Mouse (Mus musculus) lung, embryonic 14.5 days (tissue): ENCODE data around the gene Plscr2. TPM values are rescaled to one million over a fixed set of nuclear protein-coding genes. Genes with fewer than 3 reads are reported as not detected.

ENCODE experiments used
- ATAC-seq: fragments of 200-750 bp; cut with Nextera tagmentation; 2 replicates; pipeline ENCODE4 v1.8.0; 2017; ENCODE audit warnings: mild to moderate bottlenecking, moderate TSS enrichment, moderate library complexity; ENCODE audit not compliant: insufficient read depth
- DNase-seq: peaks from one replicate; pipeline ENCODE4 v3.0.0-alpha.2; 2015
- H3K27ac ChIP-seq: fragments of 300-500 bp; sonication (generic); 2 replicates; pipeline ENCODE4 v1.5.1; 2014; ENCODE audit warnings: low read depth, mild to moderate bottlenecking, moderate library complexity
- H3K27me3 ChIP-seq: fragments of 300-500 bp; sonication (generic); 2 replicates; pipeline ENCODE4 v1.6.1; 2014; ENCODE audit warnings: low read length, control low read depth; ENCODE audit not compliant: insufficient read depth
- H3K36me3 ChIP-seq: fragments of 300-500 bp; sonication (generic); 2 replicates; pipeline ENCODE4 v1.6.1; 2014; ENCODE audit warnings: control low read depth; ENCODE audit not compliant: insufficient read depth
- H3K4me1 ChIP-seq: fragments of 300-500 bp; sonication (generic); 2 replicates; pipeline ENCODE4 v1.6.1; 2014; ENCODE audit warnings: antibody characterized with exemption, control low read depth; ENCODE audit not compliant: insufficient read depth
- H3K4me2 ChIP-seq: fragments of 300-500 bp; sonication (generic); 2 replicates; pipeline ENCODE4 v1.6.1; 2014; ENCODE audit warnings: mild to moderate bottlenecking
- H3K4me3 ChIP-seq: fragments of 300-500 bp; sonication (generic); 2 replicates; pipeline ENCODE4 v1.5.1; 2014; ENCODE audit warnings: low read depth, low read length
- H3K9ac ChIP-seq: fragments of 300-500 bp; sonication (generic); 2 replicates; pipeline ENCODE4 v1.6.1; 2014
- H3K9me3 ChIP-seq: fragments of 300-500 bp; sonication (generic); 2 replicates; pipeline ENCODE4 v1.6.1; 2016; ENCODE audit warnings: low read depth, low read length, control low read depth
- CTCF ChIP-seq: IDR thresholded peaks from 2 replicates; pipeline ENCODE4 v1.5.1; 2016; ENCODE audit warnings: antibody characterized with exemption, low read depth
- WGBS: fragments of 180-500 bp; shearing (Covaris S2); extraction: QIAGEN DNeasy Blood & Tissue Kit; methylation state at CpG from one replicate; pipeline ENCODE4 v1.1.7; 2014; 5-methylcytosine and 5-hydroxymethylcytosine counted together
- polyA plus RNA-seq: library from polyadenylated mRNA; unstranded; fragments of >200 nt; fragmentation: Nextera tagmentation; extraction: Ambion mirVana; gene quantifications from 2 replicates; pipeline ENCODE4 v1.2.1, GENCODE M21; 2014

The Plscr2 gene
- polyA plus RNA-seq, 1 experiment from 2014 or later: 2.0 TPM

DNA sequence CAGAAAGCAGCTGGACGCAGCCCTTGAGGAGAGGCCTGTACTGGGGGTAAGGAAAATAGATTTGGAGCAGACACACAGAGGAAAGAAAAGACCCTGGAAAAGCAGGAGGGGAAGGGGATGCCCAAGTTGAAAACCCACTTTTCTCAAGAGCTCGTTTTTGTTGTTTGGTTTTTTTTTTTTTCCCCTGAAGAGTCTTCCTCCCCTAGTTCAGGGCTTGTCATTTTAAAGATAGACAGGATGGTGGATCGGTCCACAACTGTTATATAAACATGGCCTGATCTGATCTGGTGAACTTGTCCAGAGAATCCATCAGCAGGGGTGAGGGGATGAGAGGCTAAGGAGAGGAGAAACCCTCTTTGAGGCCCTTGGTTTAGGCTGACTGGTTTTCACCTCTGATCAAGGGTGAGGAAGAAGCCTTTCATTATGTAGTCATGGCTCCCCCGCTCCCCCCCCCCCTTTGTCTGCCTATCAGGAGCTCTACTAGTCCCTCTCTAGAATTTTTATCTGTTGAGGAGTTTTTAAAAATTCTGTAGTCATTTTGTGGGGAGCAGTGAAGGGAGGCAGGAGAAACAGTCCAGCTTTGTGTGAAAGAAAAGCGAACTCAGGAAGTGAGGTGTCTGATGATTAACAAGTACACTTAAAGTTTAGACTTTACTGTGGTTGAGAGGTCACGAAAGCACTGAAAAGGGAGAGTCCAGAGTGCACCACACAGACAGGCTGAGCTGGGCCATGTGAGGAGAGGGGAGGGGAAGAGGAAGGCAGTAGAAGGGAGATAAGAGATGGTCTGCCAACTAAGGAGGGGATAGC, 1.2 kb upstream of the Plscr2 start:
- H3K27ac ChIP-seq: peak overlapping the region; percentile 18; the same call in 1 of the 2 replicates
- no peaks in the 10 kb centered on the region for H3K27me3 ChIP-seq
- ATAC-seq (peak; percentile 73), DNase-seq (peak; percentile 36)
- no peaks in the 10 kb centered on the region for H3K9me3 ChIP-seq
- H3K36me3 ChIP-seq: peaks cover 11% of the 10 kb centered on the region; the same call in 1 of the 2 replicates
- no peak overlapping the region for H3K4me2 ChIP-seq
- 30% methylated on average over 6 of the region's 6 CpGs for WGBS
- H3K4me3 ChIP-seq: no peak overlapping the region
- no peak for TF ChIP-seq CTCF
- H3K4me1 ChIP-seq: peaks cover 10% of the 10 kb centered on the region; the same call in 1 of the 2 replicates
- H3K9ac ChIP-seq: no peak overlapping the region

GRCm38 (mm10) chr9:92276360-92276759, 958 bp downstream of the Plscr2 start:
- Histone ChIP-seq H3K9ac (no peak overlapping the region), H3K9me3 (no peaks in the 10 kb centered on the region), H3K27me3 (no peaks in the 10 kb centered on the region), H3K27ac (no peak overlapping the region), H3K4me3 (no peak overlapping the region), H3K4me2 (no peak overlapping the region), H3K4me1 (peaks cover 10% of the 10 kb centered on the region; the same call in 1 of the 2 replicates), H3K36me3 (no peaks in the 10 kb centered on the region)
- ATAC-seq (no peak), DNase-seq (no peak)
- WGBS: 44% methylated on average over 7 of the region's 7 CpGs
- no peak for TF ChIP-seq CTCF

DNA sequence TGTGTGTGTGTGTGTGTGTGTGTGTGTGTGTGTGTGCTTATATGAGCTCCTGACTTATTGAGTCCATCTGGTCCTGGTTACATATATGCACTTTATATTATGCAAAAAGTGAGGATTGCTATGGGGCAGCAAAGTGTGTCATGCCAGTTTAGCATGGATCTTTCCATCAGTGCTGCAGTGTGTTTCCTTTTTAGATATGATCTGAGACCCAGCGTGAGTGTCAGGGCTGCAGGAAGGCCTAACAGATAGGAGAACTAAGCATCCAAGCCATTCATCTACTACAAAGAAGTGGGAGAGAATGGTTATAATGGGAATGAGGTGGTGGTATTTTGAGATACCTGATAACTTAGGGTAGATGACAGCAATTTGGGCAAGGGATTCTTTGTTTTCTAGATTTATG, 4.6 kb downstream of the Plscr2 start:
- no peaks in the 10 kb centered on the region for H3K27me3 ChIP-seq
- no peak overlapping the region for H3K4me3 ChIP-seq
- H3K36me3 ChIP-seq: no peaks in the 10 kb centered on the region
- 62% methylated on average over 1 of the region's 1 CpGs for WGBS
- H3K4me2 ChIP-seq: no peak overlapping the region
- ATAC-seq: no peak
- H3K4me1 ChIP-seq: peaks cover 5% of the 10 kb centered on the region; the same call in 1 of the 2 replicates
- no peak overlapping the region for H3K9ac ChIP-seq
- no peak for DNase-seq
- H3K9me3 ChIP-seq: no peaks in the 10 kb centered on the region
- no peak for TF ChIP-seq CTCF
- H3K27ac ChIP-seq: no peak overlapping the region

GRCm38 (mm10) chr9:92282563-92283171, 7.3 kb downstream of the Plscr2 start:
- H3K4me3 ChIP-seq: no peak overlapping the region
- WGBS: 46% methylated on average over 7 of the region's 7 CpGs
- no peak overlapping the region for H3K4me2 ChIP-seq
- DNase-seq (no peak), ATAC-seq (no peak)
- H3K36me3 ChIP-seq: no peaks in the 10 kb centered on the region
- H3K4me1 ChIP-seq: no peaks in the 10 kb centered on the region
- H3K9ac ChIP-seq: no peak overlapping the region
- no peaks in the 10 kb centered on the region for H3K27me3 ChIP-seq
- no peak for TF ChIP-seq CTCF
- H3K9me3 ChIP-seq: no peaks in the 10 kb centered on the region
- no peak overlapping the region for H3K27ac ChIP-seq

- DNase-seq (no peak), ATAC-seq (no peak)
- Histone ChIP-seq H3K4me2 (no peak overlapping the region), H3K4me3 (no peak overlapping the region), H3K27me3 (no peaks in the 10 kb centered on the region), H3K27ac (no peak overlapping the region), H3K9me3 (no peaks in the 10 kb centered on the region), H3K9ac (no peak overlapping the region), H3K4me1 (no peaks in the 10 kb centered on the region), H3K36me3 (no peaks in the 10 kb centered on the region)
- no peak for TF ChIP-seq CTCF
- 59% methylated on average over 3 of the region's 3 CpGs for WGBS
Measured at GRCm38 (mm10) chr9:92289675-92290074, 14.3 kb downstream of the Plscr2 start.

DNA sequence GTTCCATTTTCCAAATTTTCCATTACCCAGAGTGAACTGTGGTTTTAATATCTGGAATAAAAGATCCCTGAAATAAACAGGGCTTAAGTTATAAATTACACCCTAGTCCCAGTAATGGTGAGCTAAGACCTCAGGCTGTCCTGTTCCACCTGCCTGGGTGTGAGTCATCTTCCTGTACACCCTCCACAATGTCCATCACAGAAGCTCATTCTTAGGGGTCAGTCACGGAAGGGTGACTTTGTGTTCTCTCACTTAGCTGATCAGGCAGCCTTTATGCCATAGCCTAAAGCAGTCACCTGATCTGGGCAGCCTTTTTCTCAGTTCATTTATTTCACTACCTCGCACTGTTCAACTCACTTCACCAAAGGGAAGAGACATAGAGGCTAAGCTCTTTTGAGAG, 16.8 kb downstream of the Plscr2 start:
- no peak for ATAC-seq
- no peak overlapping the region for H3K9ac ChIP-seq
- 67% methylated on average over 2 of the region's 2 CpGs for WGBS
- no peak overlapping the region for H3K4me2 ChIP-seq
- no peak overlapping the region for H3K4me3 ChIP-seq
- no peak overlapping the region for H3K27ac ChIP-seq
- no peaks in the 10 kb centered on the region for H3K9me3 ChIP-seq
- no peak for DNase-seq
- no peaks in the 10 kb centered on the region for H3K4me1 ChIP-seq
- no peaks in the 10 kb centered on the region for H3K36me3 ChIP-seq
- no peaks in the 10 kb centered on the region for H3K27me3 ChIP-seq
- no peak for TF ChIP-seq CTCF

GRCm38 (mm10) chr9:92292922-92293321, 17.5 kb downstream of the Plscr2 start:
- Histone ChIP-seq H3K4me1 (no peaks in the 10 kb centered on the region), H3K36me3 (no peaks in the 10 kb centered on the region), H3K9ac (no peak overlapping the region), H3K27ac (no peak overlapping the region), H3K4me2 (no peak overlapping the region), H3K4me3 (no peak overlapping the region), H3K27me3 (no peaks in the 10 kb centered on the region), H3K9me3 (no peaks in the 10 kb centered on the region)
- ATAC-seq: no peak
- no peak for DNase-seq
- no peak for TF ChIP-seq CTCF
- WGBS: 46% methylated on average over 3 of the region's 3 CpGs
